Mouse (Mus musculus) liver, embryonic 11.5 days (tissue): ENCODE data around the gene Rbm17. TPM values are rescaled to one million over a fixed set of nuclear protein-coding genes. Genes with fewer than 3 reads are reported as not detected.

Source experiments
- ATAC-seq: fragments of 200-750 bp; cut with Nextera tagmentation; replicated peaks from 2 replicates; pipeline ENCODE4 v1.8.0; 2017; ENCODE audit warnings: moderate number of reproducible peaks, mild to moderate bottlenecking, moderate TSS enrichment, moderate library complexity; ENCODE audit not compliant: low FRiP score
- DNase-seq: peaks from one replicate; pipeline ENCODE4 v3.0.0-alpha.2; 2017; ENCODE audit warnings: low spot score
- H3K27ac ChIP-seq: fragments of 300-500 bp; sonication (generic); 2 replicates; pipeline ENCODE4 v1.5.1; 2014; ENCODE audit warnings: mild to moderate bottlenecking, low read depth, low read length, control low read depth
- H3K27me3 ChIP-seq: fragments of 300-500 bp; sonication (generic); replicated peaks from 2 replicates; pipeline ENCODE4 v1.6.1; 2014; ENCODE audit warnings: low read length, mixed read lengths; ENCODE audit not compliant: control insufficient read depth, insufficient read depth
- H3K36me3 ChIP-seq: fragments of 300-500 bp; sonication (generic); 2 replicates; pipeline ENCODE4 v1.6.1; 2014; ENCODE audit warnings: mild to moderate bottlenecking, low read length, moderate library complexity, mixed read lengths; ENCODE audit not compliant: control insufficient read depth, insufficient read depth
- H3K4me1 ChIP-seq: fragments of 300-500 bp; sonication (generic); replicated peaks from 2 replicates; pipeline ENCODE4 v1.6.1; 2014; ENCODE audit warnings: low read length, mixed read lengths; ENCODE audit not compliant: control insufficient read depth, insufficient read depth
- H3K4me2 ChIP-seq: fragments of 300-500 bp; sonication (generic); 2 replicates; pipeline ENCODE4 v1.6.1; 2014; ENCODE audit warnings: mild to moderate bottlenecking, control low read depth, moderate library complexity
- H3K4me3 ChIP-seq: fragments of 300-500 bp; sonication (generic); 2 replicates; pipeline ENCODE4 v1.5.1; 2014; ENCODE audit warnings: low read depth, low read length, control low read depth
- H3K9ac ChIP-seq: fragments of 300-500 bp; sonication (generic); 2 replicates; pipeline ENCODE4 v1.6.1; 2014; ENCODE audit warnings: low read depth, low read length, control low read depth
- H3K9me3 ChIP-seq: fragments of 300-500 bp; sonication (generic); 2 replicates; pipeline ENCODE4 v1.6.1; 2016; ENCODE audit warnings: low read length, inconsistent platforms, mixed read lengths; ENCODE audit not compliant: control insufficient read depth
- WGBS: fragments of 180-500 bp; shearing (Covaris S2); extraction: QIAGEN DNeasy Blood & Tissue Kit; methylation state at CpG from one replicate; pipeline ENCODE4 v1.1.7; 2014; 5-methylcytosine and 5-hydroxymethylcytosine counted together
- polyA plus RNA-seq: library from polyadenylated mRNA; unstranded; fragments of >200 nt; fragmentation: Nextera tagmentation; extraction: Ambion mirVana; gene quantifications from 2 replicates; pipeline ENCODE4 v1.2.1, GENCODE M21; 2014

The Rbm17 gene
- 176 and 179 TPM in 2 replicates for polyA plus RNA-seq

DNA sequence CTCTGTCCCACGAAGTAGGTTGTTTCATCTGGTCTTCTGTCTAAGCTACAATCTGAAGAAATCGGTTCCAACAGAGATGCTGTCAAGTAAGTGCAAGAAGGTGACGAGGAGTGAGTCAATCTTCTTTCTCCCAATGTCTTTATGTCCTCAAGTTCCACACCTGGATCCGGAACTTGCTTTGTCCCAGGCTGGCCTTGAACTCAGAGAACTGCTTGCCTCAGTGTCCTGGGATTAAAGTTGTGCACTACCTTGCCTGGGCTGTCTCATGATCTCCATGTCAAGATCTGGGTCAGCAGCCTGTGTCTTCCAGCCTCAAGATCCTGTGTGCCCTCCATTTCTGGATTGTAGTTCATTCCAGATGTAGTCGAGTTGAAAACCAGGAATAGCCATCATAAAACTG is at the start of gene Rbm17:
TSS of gene Rbm17 (minus strand) at position 101 of the 400 bp plus-strand sequence.
- H3K4me1 ChIP-seq: peaks cover 5% of the 10 kb centered on the region
- peak within 1 kb of the TSS; percentile 94 for H3K4me3 ChIP-seq
- WGBS: 83% methylated on average over 5 of the region's 5 CpGs
- peaks cover 9% of the 10 kb centered on the region; the same call in 1 of the 2 replicates for H3K36me3 ChIP-seq
- no peak for DNase-seq
- no peaks in the 10 kb centered on the region for H3K27me3 ChIP-seq
- ATAC-seq: no peak
- no peaks in the 10 kb centered on the region for H3K9me3 ChIP-seq
- H3K9ac ChIP-seq: peak within 1 kb of the TSS; percentile 98
- H3K4me2 ChIP-seq: peak within 1 kb of the TSS; percentile 89
- H3K27ac ChIP-seq: peak within 1 kb of the TSS; percentile 38; the same call in 1 of the 2 replicates

DNA sequence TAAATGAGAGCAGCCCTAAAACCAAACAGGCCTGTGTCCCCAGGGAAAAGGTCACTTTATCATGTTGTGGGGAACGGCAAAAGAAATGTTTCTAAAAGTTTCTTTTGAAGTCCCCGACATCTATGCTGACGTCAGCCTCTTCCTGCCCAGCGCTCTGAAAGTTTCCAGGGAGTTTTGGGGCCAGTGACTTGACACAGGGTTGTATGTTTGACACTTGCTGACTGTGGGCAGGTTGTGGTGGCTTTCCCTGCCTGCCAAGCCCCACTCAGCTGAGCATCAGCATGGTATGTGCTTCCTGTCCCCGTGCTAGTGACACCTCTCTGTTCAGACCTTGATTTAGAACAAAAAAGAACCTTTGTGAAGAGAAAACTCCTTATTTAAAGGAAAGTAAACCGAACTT is 49.4 kb upstream of the Rbm17 start:
- H3K4me2 ChIP-seq: no peak overlapping the region
- DNase-seq (no peak), ATAC-seq (no peak)
- H3K4me3 ChIP-seq: no peak overlapping the region
- WGBS: 25% methylated on average over 6 of the region's 6 CpGs
- no peaks in the 10 kb centered on the region for H3K4me1 ChIP-seq
- H3K9ac ChIP-seq: no peak overlapping the region
- H3K27me3 ChIP-seq: no peaks in the 10 kb centered on the region
- no peak overlapping the region for H3K27ac ChIP-seq
- H3K9me3 ChIP-seq: no peaks in the 10 kb centered on the region
- H3K36me3 ChIP-seq: no peaks in the 10 kb centered on the region

DNA sequence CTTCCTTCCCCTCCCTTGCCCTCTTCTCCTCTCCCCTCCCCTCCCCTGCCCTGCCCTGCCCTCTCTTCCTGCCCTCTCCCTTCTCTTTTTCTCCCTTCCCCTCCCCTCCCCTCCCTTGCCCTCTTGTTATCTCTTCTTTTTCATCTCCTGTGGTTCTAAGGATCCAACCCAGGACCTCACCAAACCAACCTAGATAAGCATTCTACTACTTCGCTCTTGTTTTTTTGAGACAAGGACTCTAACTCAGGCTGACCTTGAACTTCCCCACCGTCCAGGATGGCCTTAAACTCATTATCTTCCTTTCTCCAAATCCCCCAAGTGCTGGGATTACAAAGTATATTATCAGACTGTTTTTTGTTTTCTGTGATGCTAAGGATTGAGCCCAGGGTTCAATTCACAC is 48.8 kb upstream of the Rbm17 start:
- Histone ChIP-seq H3K4me3 (no peak overlapping the region), H3K36me3 (no peaks in the 10 kb centered on the region), H3K27me3 (no peaks in the 10 kb centered on the region), H3K9me3 (no peaks in the 10 kb centered on the region), H3K4me1 (no peaks in the 10 kb centered on the region), H3K9ac (no peak overlapping the region), H3K27ac (no peak overlapping the region), H3K4me2 (no peak overlapping the region)
- no peak for ATAC-seq
- no peak for DNase-seq
- WGBS: 41% methylated on average over 2 of the region's 2 CpGs

DNA sequence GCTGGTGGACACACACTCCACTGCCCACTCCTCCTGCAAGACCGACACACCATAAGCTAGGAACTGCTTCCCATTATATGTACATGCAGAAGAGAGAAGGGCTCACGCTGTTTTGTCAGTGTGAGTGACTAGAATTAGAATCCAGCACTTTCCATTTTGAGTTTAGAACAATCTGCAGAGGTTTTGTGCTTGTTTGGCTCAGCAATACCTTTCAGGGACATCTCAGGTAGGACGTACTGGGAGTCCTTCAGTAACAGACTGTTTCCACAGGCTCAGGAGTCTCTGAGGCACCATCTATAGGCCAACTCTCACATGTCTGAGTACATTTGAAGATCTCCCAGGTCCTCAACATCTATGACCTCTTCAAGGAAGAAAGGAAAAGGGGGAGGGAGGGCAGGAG is 48.2 kb upstream of the Rbm17 start:
- ATAC-seq: no peak
- H3K9me3 ChIP-seq: no peaks in the 10 kb centered on the region
- WGBS: 80% methylated on average over 3 of the region's 3 CpGs
- no peak overlapping the region for H3K4me2 ChIP-seq
- no peak for DNase-seq
- H3K27ac ChIP-seq: no peak overlapping the region
- H3K36me3 ChIP-seq: no peaks in the 10 kb centered on the region
- H3K27me3 ChIP-seq: no peaks in the 10 kb centered on the region
- H3K4me1 ChIP-seq: no peaks in the 10 kb centered on the region
- H3K9ac ChIP-seq: no peak overlapping the region
- no peak overlapping the region for H3K4me3 ChIP-seq

DNA sequence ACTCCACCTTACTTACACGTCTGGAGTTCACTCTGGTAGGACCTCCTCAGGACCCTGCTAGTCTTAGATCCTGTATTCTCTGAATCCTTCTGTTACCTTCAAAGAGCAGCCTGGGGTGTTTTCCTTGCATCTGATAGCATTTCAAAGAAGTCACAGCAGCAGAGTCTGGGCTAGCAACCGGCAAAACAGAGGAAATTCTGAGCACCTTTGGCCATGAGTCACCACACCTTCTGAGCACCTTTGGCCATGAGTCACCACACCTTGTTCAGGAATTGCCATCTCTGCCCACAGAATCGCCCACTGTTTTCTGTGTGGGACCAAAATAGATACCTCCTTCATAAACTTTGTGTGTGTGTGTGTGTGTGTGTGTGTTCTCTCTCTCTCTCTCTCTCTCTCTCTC is 47.5 kb upstream of the Rbm17 start:
- H3K27ac ChIP-seq: no peak overlapping the region
- ATAC-seq (no peak), DNase-seq (no peak)
- WGBS: 43% methylated on average over 3 of the region's 3 CpGs
- H3K4me3 ChIP-seq: no peak overlapping the region
- no peak overlapping the region for H3K4me2 ChIP-seq
- H3K4me1 ChIP-seq: no peaks in the 10 kb centered on the region
- H3K9ac ChIP-seq: no peak overlapping the region
- H3K36me3 ChIP-seq: no peaks in the 10 kb centered on the region
- H3K27me3 ChIP-seq: no peaks in the 10 kb centered on the region
- H3K9me3 ChIP-seq: no peaks in the 10 kb centered on the region

DNA sequence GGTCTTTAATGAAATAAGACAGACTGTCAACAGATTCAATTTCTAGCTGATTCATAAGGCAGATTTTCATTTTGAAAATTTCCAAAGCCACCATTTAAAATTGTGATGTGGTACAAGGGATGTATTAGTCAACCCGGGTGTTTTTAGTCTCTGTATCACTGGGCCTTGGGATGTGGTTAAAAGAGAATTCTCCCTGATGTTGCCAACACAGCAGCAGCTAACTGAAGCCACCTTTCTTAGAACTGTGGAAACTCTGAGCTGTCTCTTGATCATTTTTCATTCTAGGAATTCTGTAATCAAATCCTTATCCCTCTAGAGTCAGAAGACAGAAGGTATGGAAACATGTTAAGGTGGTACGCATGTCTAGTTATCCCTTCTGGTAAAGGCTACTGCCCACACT is 41.3 kb upstream of the Rbm17 start:
- ATAC-seq (no peak), DNase-seq (no peak)
- Histone ChIP-seq H3K36me3 (no peaks in the 10 kb centered on the region), H3K4me3 (no peak overlapping the region), H3K4me2 (no peak overlapping the region), H3K4me1 (no peaks in the 10 kb centered on the region), H3K9ac (no peak overlapping the region), H3K9me3 (no peaks in the 10 kb centered on the region), H3K27ac (no peak overlapping the region), H3K27me3 (no peaks in the 10 kb centered on the region)
- WGBS: 80% methylated on average over 2 of the region's 2 CpGs

DNA sequence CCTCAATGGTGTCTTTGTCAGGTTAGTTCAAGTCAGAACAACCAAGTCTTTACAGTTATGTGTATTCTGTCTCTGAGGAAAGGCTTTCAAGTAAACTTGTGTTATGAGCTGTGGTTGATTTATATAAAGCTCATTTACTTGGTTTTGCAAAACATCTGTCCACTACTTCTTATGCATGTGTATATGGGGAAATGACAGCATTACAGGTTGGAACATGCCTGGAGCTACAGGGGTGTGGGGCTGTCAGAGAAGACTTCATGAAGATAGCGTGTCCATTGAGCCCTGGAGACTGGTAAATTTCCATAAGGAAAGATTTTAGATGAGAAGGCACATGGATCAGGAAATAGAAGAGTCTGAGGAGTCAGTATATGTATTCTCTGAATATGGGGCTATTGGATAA is 40.1 kb upstream of the Rbm17 start:
- no peak overlapping the region for H3K9ac ChIP-seq
- no peak overlapping the region for H3K27ac ChIP-seq
- ATAC-seq (no peak), DNase-seq (no peak)
- 73% methylated on average over 1 of the region's 1 CpGs for WGBS
- no peaks in the 10 kb centered on the region for H3K9me3 ChIP-seq
- H3K36me3 ChIP-seq: no peaks in the 10 kb centered on the region
- no peaks in the 10 kb centered on the region for H3K4me1 ChIP-seq
- H3K27me3 ChIP-seq: no peaks in the 10 kb centered on the region
- no peak overlapping the region for H3K4me3 ChIP-seq
- H3K4me2 ChIP-seq: no peak overlapping the region

DNA sequence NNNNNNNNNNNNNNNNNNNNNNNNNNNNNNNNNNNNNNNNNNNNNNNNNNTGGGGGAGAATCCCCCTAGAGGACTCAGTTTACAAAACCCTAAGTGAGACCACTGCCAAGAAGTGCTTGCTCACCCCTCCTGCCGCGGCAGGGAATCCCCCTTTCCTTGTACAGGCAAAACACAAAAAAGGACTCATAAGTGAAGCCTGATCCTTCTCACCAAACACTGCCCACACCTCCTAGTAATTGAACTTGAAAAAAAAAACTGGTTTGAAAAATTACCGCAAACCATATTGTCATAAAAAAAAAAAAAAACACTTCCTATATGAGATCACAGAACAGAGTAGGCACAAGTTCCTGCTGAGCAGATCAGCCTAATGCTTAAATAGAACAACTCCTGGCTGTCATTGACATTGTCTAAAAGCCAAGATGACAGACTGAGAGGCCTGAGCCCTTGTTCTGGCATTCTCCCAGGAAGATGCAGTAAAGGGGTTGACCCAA is 38.5 kb upstream of the Rbm17 start, which contains the start of gene Il2ra:
TSS of gene Il2ra (plus strand) at position 357 of the 491 bp plus-strand sequence.
- Histone ChIP-seq H3K4me2 (no peak within 1 kb of the TSS), H3K9me3 (no peaks in the 10 kb centered on the region), H3K36me3 (no peaks in the 10 kb centered on the region), H3K27me3 (no peaks in the 10 kb centered on the region), H3K4me1 (no peaks in the 10 kb centered on the region), H3K4me3 (no peak within 1 kb of the TSS), H3K27ac (no peak within 1 kb of the TSS), H3K9ac (no peak within 1 kb of the TSS)
- ATAC-seq (no peak), DNase-seq (no peak)
- WGBS: 83% methylated on average over 3 of the region's 3 CpGs

DNA sequence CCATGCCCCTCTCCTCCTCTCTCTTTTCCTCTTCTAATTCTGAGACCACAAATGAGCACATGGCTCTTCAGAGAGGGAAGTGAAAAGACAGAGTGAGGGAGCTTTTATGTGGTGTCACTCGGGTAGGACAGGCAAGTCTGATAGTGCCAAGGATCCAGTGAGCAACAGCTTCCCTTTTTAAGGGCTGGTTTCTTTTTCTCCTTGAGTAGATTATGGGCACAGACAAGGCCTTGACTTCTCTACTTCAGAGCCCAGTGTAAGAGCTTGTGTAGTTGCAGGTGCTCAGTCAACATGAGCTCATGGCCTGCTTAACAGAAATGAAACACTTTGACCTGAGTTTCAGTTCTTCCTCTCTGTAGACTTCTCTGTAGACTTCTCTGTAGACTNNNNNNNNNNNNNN is 33.2 kb upstream of the Rbm17 start:
- 27% methylated on average over 1 of the region's 1 CpGs for WGBS
- Histone ChIP-seq H3K4me1 (no peaks in the 10 kb centered on the region), H3K4me3 (no peak overlapping the region), H3K27me3 (no peaks in the 10 kb centered on the region), H3K9ac (no peak overlapping the region), H3K9me3 (no peaks in the 10 kb centered on the region), H3K4me2 (no peak overlapping the region), H3K36me3 (no peaks in the 10 kb centered on the region), H3K27ac (no peak overlapping the region)
- DNase-seq (no peak), ATAC-seq (no peak)
